Mouse (Mus musculus): ENCODE data around the gene Phospho1.
"Not testable (repeated sequence)": the region's sequence is repeated elsewhere in the genome, so short reads cannot be mapped to it uniquely, and the experiment has no call there.

Gene Phospho1

DNA sequence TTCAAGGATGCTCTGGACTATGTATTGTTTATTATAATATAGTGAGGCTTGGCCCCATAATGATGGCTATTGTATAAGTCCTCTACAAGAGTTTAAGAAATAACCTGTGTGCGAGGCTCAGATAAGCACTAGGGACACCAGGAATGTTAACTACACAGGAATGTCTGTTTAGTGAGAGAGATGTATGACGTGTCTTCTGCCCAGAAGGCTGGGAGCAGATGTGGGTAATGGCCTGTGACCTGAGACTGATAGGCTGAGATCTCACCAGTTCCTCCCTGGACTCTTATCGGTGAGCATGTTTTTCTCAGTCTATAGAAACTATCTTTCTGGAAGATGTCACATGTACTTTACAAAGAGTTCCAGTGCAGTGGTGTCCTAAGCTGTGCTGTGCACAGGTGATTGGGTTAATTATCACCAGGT, 35.8 kb downstream of the Phospho1 start:
- DNase-seq (ENCODE audit: low spot score) = no peak

DNA sequence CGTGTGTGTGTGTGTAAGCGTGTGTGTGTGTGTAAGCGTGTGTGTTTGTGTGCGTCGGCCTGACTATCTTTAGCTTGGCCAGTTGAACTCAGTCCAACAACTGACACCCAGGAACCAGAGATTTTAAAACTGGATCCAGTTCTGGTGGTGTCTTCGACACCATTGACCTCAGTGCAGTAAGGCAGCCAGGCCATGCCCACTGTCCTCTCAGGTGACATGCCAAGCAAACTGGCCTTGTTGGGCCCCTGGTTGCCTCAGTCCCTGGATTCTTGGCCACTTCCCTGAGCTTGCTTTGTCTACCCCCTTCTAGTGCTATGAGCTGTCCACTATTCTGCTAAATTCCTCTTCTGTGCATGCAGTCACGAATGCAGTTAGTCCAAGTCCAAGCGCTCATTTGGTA, 37.1 kb downstream of the Phospho1 start:
- DNase-seq (ENCODE audit: low spot score) = no peak

DNA sequence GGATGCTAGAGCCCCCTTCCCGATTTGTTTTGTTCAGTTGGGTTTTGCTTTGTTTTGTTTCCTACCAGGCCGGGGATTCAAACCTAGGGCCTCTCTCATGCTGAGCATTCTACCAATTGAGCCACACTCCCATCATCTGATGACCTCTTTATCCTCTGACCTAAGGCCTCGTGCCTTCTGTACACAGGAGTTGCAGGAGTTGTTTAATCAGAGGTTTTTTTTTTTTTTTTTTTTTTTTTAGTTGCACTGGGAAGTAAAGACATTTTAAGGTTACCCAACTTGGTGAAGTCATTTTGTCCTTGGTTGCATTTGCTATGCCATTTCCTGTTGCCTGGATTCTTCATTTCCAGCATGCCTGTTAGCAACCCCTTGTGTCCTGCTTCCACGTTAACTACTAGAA, 45.1 kb downstream of the Phospho1 start:
- DNase-seq (ENCODE audit: low spot score) = no peak

DNA sequence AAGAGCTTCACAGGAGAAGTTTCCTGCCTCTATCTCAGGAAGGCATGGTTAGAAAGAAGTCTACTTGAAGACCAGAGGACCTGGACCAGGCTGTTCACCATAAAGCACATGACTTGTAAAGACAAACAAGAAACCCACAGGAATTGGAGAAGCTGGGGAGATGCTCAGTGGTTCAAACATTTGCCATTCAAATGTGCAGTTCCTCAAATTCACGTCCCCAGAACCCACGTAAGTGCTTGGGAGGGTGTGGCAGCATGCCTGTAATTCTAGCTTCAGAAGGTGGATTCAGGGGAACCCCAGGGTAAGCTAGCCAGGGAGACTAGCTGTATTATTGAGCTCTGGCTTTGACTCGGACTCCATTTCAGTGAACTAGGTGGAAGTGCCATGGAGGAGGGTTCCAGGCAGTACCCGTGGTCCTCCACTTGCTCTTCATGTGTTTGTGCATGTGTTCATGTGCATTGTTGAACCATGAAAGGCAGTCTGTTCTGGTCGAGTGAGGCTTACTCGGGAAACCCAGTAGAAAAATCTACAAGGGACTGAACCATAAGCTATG, 45.7 kb downstream of the Phospho1 start:
- DNase-seq (ENCODE audit: low spot score) = no peak

DNA sequence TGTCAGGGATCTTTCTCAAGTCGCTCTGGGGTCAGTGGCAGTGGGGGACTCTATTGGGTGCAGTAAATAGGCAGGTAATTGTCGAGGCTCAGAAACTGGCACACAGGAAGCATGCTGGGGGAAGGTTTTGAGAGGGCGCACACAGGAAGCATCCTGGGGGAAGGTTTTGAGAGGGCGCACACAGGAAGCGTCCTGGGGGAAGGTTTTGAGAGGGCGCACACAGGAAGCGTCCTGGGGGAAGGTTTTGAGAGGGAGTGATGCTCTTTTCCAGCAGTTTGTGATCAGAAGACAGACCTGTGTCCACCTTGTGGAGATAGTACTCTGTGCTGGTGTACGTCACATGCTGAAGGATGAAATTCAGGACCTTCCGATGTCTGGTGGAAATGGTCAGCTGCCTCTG, 51.5 kb downstream of the Phospho1 start:
- DNase-seq (ENCODE audit: low spot score) = no peak

DNA sequence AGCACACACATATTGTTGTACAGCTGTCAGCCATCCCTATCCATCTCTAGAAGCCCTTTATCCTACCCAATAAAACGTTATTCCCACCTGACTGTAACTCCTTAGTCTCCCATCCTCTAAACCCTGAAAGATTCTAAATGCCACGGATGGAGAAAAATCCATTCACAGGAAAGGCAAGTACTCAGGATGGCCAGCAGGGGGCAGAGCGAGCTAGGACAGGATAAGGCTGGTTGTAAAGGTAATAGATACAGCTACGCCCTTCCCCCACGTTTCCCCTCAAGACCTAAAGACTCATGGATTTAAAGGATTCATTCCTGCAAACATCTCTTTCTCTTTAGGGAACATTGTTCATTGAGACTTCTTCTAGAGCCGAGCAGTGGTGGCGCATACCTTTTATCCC, 52.0 kb downstream of the Phospho1 start:
- no peak for DNase-seq (ENCODE audit: low spot score)

DNA sequence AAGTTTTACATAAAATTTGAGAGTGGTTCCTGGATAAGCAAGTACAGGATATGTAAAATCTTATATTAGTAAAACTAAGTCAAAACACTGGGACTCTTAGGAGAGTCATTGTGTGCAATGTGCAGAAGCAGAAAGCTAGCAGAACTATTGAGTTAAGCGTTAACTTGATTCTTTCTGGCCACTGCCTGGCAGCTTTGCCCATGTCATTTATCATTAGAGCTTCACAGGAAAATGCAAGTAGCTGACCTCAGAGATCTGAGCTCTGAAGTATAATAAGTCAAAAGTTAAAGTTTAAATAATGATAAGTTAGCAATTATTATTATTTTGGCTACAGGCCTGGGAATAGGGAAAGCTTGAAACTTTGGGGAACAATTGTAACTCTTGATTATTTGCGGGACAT, 55.6 kb downstream of the Phospho1 start:
- DNase-seq (ENCODE audit: low spot score) = not testable (repeated sequence)

Data from urinary bladder, postnatal 10 days (tissue).